Mouse (Mus musculus) hindbrain, postnatal 0 days (tissue): ENCODE data around the gene Rpl31. TPM values are rescaled to one million over a fixed set of nuclear protein-coding genes. Genes with fewer than 3 reads are reported as not detected.

Experiments used
- ATAC-seq: fragments of 200-750 bp; cut with Nextera tagmentation; 2 replicates; pipeline ENCODE4 v1.8.0; 2017; ENCODE audit warnings: mild to moderate bottlenecking, moderate TSS enrichment, moderate library complexity
- DNase-seq: peaks from one replicate; pipeline ENCODE4 v3.0.0-alpha.2; 2015; ENCODE audit warnings: low spot score
- H3K27ac ChIP-seq: fragments of 300-500 bp; sonication (generic); 2 replicates; pipeline ENCODE4 v1.5.1; 2014; ENCODE audit warnings: mild to moderate bottlenecking
- H3K27me3 ChIP-seq: fragments of 300-500 bp; sonication (generic); 2 replicates; pipeline ENCODE4 v1.6.1; 2014; ENCODE audit warnings: low read length, mixed read lengths; ENCODE audit not compliant: insufficient read depth
- H3K36me3 ChIP-seq: fragments of 300-500 bp; sonication (generic); 2 replicates; pipeline ENCODE4 v1.6.1; 2014; ENCODE audit warnings: low read length, mixed read lengths; ENCODE audit not compliant: insufficient read depth
- H3K4me1 ChIP-seq: fragments of 300-500 bp; sonication (generic); 2 replicates; pipeline ENCODE4 v1.6.1; 2014; ENCODE audit warnings: antibody characterized with exemption, low read length, mixed read lengths; ENCODE audit not compliant: insufficient read depth
- H3K4me2 ChIP-seq: fragments of 300-500 bp; sonication (generic); 2 replicates; pipeline ENCODE4 v1.6.1; 2014; ENCODE audit warnings: low read depth, mild to moderate bottlenecking, low read length, moderate library complexity, mixed read lengths
- H3K4me3 ChIP-seq: fragments of 300-500 bp; sonication (generic); 2 replicates; pipeline ENCODE4 v1.5.1; 2014; ENCODE audit warnings: low read length
- H3K9ac ChIP-seq: fragments of 300-500 bp; sonication (generic); replicated peaks from 2 replicates; pipeline ENCODE4 v1.6.1; 2014; ENCODE audit warnings: mild to moderate bottlenecking, low read length, moderate library complexity, mixed read lengths
- H3K9me3 ChIP-seq: fragments of 300-500 bp; sonication (generic); 2 replicates; pipeline ENCODE4 v1.6.1; 2016; ENCODE audit warnings: low read length, mixed read lengths
- CTCF ChIP-seq: IDR thresholded peaks from 2 replicates; pipeline ENCODE4 v1.5.1; 2016; ENCODE audit warnings: antibody characterized with exemption, control low read depth, low read depth
- WGBS: fragments of 180-500 bp; shearing (Covaris S2); extraction: QIAGEN DNeasy Blood & Tissue Kit; methylation state at CpG from one replicate; pipeline ENCODE4 v1.1.7; 2014; 5-methylcytosine and 5-hydroxymethylcytosine counted together
- polyA plus RNA-seq: library from polyadenylated mRNA; unstranded; fragments of >200 nt; fragmentation: Nextera tagmentation; extraction: Ambion mirVana; gene quantifications from 2 replicates; pipeline ENCODE4 v1.2.1, GENCODE M21; 2015
- total RNA-seq: library from RNA; depleted of rRNA; stranded (reverse); fragments of >200 nt; gene quantifications from 2 replicates; pipeline ENCODE4 v1.2.3, GENCODE M21; 2014; rRNA removed

Rpl31 gene
- total and polyA plus RNA-seq, 2 experiments from 2014 or later, result 207 to 353 TPM

GRCm38 (mm10) chr1:39408123-39408522 is 40.5 kb downstream of the Rpl31 start:
- Histone ChIP-seq H3K4me2 (no peak overlapping the region), H3K4me1 (no peaks in the 10 kb centered on the region), H3K4me3 (no peak overlapping the region), H3K9me3 (no peaks in the 10 kb centered on the region), H3K27ac (no peak overlapping the region), H3K36me3 (no peaks in the 10 kb centered on the region; the same call in 1 of the 2 replicates), H3K9ac (no peak overlapping the region), H3K27me3 (no peaks in the 10 kb centered on the region)
- ATAC-seq (no peak), DNase-seq (no peak)
- no peak for TF ChIP-seq CTCF
- WGBS, result 86% methylated on average over 6 of the region's 6 CpGs

- WGBS, result 69% methylated on average over 7 of the region's 7 CpGs
- Histone ChIP-seq H3K4me1 (no peaks in the 10 kb centered on the region), H3K36me3 (no peaks in the 10 kb centered on the region; the same call in 1 of the 2 replicates), H3K27ac (no peak overlapping the region), H3K9me3 (no peaks in the 10 kb centered on the region), H3K27me3 (no peaks in the 10 kb centered on the region), H3K4me3 (no peak overlapping the region), H3K9ac (no peak overlapping the region), H3K4me2 (no peak overlapping the region)
- ATAC-seq, result no peak
- TF ChIP-seq CTCF, result no peak
- DNase-seq, result no peak
These were observed 41.0 kb downstream of the Rpl31 start for GRCm38 (mm10) chr1:39408668-39409067.

- H3K9ac ChIP-seq, result no peak overlapping the region
- no peak for TF ChIP-seq CTCF
- no peaks in the 10 kb centered on the region for H3K9me3 ChIP-seq
- no peaks in the 10 kb centered on the region for H3K4me1 ChIP-seq
- WGBS, result 64% methylated on average over 19 of the region's 19 CpGs
- no peaks in the 10 kb centered on the region for H3K27me3 ChIP-seq
- no peak overlapping the region for H3K27ac ChIP-seq
- no peak overlapping the region for H3K4me2 ChIP-seq
- no peak overlapping the region for H3K4me3 ChIP-seq
- no peaks in the 10 kb centered on the region for H3K36me3 ChIP-seq
- DNase-seq (no peak), ATAC-seq (no peak)
These were observed 42.6 kb downstream of the Rpl31 start for GRCm38 (mm10) chr1:39410085-39410821.

GRCm38 (mm10) chr1:39417817-39418216 is 50.2 kb downstream of the Rpl31 start:
- Histone ChIP-seq H3K27ac (no peak overlapping the region), H3K4me1 (peaks cover 4% of the 10 kb centered on the region), H3K4me2 (no peak overlapping the region), H3K9me3 (no peaks in the 10 kb centered on the region), H3K36me3 (no peaks in the 10 kb centered on the region), H3K27me3 (no peaks in the 10 kb centered on the region), H3K4me3 (no peak overlapping the region), H3K9ac (no peak overlapping the region)
- 0 out of 2 replicates have a peak, but pooled peaks have one; percentile 29 for ATAC-seq
- WGBS, result 35% methylated on average over 12 of the region's 12 CpGs
- peak; percentile 36 for DNase-seq
- TF ChIP-seq CTCF, result no peak; the same call in 1 of the 2 replicates

- no peak overlapping the region for H3K27ac ChIP-seq
- TF ChIP-seq CTCF, result no peak
- H3K36me3 ChIP-seq, result no peaks in the 10 kb centered on the region
- DNase-seq (no peak), ATAC-seq (no peak)
- no peaks in the 10 kb centered on the region for H3K27me3 ChIP-seq
- H3K9me3 ChIP-seq, result no peaks in the 10 kb centered on the region
- WGBS, result 85% methylated on average over 9 of the region's 9 CpGs
- peaks cover 6% of the 10 kb centered on the region for H3K4me1 ChIP-seq
- no peak overlapping the region for H3K9ac ChIP-seq
- H3K4me2 ChIP-seq, result no peak overlapping the region
- H3K4me3 ChIP-seq, result no peak overlapping the region
These were observed 51.2 kb downstream of the Rpl31 start for GRCm38 (mm10) chr1:39418852-39419251.

- no peaks in the 10 kb centered on the region for H3K27me3 ChIP-seq
- H3K36me3 ChIP-seq, result no peaks in the 10 kb centered on the region
- H3K4me2 ChIP-seq, result no peak overlapping the region
- WGBS, result 83% methylated on average over 6 of the region's 6 CpGs
- H3K4me1 ChIP-seq, result peaks cover 6% of the 10 kb centered on the region
- no peaks in the 10 kb centered on the region for H3K9me3 ChIP-seq
- H3K9ac ChIP-seq, result no peak overlapping the region
- TF ChIP-seq CTCF, result no peak
- no peak overlapping the region for H3K27ac ChIP-seq
- H3K4me3 ChIP-seq, result no peak overlapping the region
- ATAC-seq (no peak), DNase-seq (no peak)
These were observed 53.3 kb downstream of the Rpl31 start for GRCm38 (mm10) chr1:39420987-39421386.

Other genes with a start within 250 kb of the Rpl31 start
- 2.3 and 2.8 TPM in 2 replicates for gene Npas2, start 174.1 kb upstream of the Rpl31 start, total RNA-seq
- 0.80 and 1.6 TPM in 2 replicates for gene Npas2, start 174.1 kb upstream of the Rpl31 start, polyA plus RNA-seq
- gene Tbc1d8, start 110.9 kb downstream of the Rpl31 start, total RNA-seq, result 17.4 and 17.7 TPM in 2 replicates
- 7.6 and 7.8 TPM in 2 replicates for gene Tbc1d8, start 110.9 kb downstream of the Rpl31 start, polyA plus RNA-seq
- gene Cnot11, start 167.2 kb downstream of the Rpl31 start, total RNA-seq, result 26.4 and 31.7 TPM in 2 replicates
- 12.3 and 12.7 TPM in 2 replicates for gene Cnot11, start 167.2 kb downstream of the Rpl31 start, polyA plus RNA-seq
- 13.0 and 14.5 TPM in 2 replicates for gene Rnf149, start 209.6 kb downstream of the Rpl31 start, total RNA-seq
- gene Rnf149, start 209.6 kb downstream of the Rpl31 start, polyA plus RNA-seq, result 22.3 and 24.4 TPM in 2 replicates